Mouse (Mus musculus) spleen, postnatal 14 days (tissue): ENCODE results near the gene Terf2.

Experiments
- DNase-seq, 2 experiments: peaks; one replicate each; pipeline ENCODE4 v3.0.0; 2021 to 2022; ENCODE audit warnings: low spot score in 2 of 2

The Terf2 gene

GRCm38 (mm10) chr8:107096366-107097036 is at the start of gene Terf2:
Gene Terf2, minus strand, starts transcription at chr8:107096547.
- peak; percentile 75 to 84 for DNase-seq

- DNase-seq: no peak
These were observed 47.2 kb upstream of the Terf2 start for GRCm38 (mm10) chr8:107143501-107143900.

DNA sequence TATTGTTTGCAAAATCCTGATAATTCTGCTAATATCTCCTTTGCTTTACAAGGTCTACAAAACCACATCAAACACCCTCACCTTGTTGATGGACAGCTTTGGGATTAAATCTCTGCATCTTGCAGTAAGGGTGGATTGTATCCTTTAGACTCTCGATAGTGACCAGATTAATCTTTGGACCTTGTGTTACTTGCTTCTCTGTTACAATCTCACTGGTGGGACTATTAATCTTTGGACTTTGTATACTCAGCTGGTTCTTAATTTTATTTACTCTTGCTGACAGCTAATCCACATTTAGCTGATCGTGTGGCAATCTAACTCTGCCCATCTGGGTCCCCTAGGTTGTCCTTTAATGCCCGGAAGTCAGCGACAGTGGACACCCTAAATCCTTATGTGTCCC is 46.2 kb upstream of the Terf2 start:
- DNase-seq: no peak

DNA sequence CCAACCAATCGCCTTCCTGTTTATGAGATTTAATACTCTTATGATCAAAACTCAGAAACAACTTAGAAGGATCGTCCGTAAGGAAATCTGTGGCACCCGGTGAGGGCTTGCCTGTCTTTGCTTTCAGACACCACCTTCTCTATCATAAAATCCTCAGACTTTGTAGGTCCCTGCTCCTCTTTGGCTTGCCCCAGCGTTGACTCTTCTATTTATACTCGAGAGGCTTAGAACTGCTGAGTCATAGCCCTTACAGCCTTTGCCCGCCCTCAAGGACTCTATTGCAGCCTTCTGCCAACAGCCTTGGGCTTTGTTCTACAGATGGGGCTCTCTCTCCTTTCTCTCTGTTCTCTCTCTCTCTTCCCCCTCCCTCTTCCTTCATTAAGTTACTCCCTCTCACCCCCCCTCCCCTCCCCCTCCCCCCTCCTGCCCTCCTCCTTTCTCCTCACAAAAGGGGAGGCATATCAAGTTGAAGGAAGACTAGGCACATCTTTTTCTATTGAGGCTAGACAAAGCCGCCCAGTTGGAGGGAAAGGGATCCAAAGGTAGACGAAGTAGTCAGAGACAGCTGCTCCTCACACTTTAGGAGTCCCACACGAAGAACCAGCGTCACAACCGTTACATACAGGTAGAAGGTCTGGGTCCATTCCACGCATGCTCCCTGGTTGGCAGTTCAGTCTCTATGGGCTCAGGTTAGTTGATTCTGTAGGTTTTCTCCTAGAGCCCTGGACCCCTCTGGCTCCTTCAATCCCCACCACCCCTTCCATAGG is 43.5 kb upstream of the Terf2 start:
- DNase-seq: no peak

DNA sequence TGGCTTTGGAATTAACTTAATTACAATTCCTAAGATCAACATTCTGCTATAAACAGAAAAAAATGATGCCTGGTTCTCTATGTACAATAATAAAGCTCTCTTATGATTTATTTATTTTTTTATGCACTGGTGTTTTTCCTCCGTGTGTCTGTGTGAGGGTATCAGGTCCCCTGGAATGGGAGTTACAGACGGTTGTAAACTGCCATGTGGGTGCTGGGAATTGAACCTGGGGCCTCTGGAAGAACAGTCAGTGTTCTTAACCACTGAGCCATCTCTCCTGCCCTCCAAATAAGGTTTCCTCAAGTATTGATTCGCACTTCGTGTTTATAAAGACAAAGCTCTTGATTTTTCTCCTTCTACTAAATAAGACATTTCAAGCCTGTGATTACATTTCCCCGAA is 42.0 kb upstream of the Terf2 start:
- no peak for DNase-seq

- DNase-seq: no peak
These were observed 41.2 kb upstream of the Terf2 start for GRCm38 (mm10) chr8:107137591-107137990.

GRCm38 (mm10) chr8:107136003-107136612 is 39.8 kb upstream of the Terf2 start:
- DNase-seq: no peak

DNA sequence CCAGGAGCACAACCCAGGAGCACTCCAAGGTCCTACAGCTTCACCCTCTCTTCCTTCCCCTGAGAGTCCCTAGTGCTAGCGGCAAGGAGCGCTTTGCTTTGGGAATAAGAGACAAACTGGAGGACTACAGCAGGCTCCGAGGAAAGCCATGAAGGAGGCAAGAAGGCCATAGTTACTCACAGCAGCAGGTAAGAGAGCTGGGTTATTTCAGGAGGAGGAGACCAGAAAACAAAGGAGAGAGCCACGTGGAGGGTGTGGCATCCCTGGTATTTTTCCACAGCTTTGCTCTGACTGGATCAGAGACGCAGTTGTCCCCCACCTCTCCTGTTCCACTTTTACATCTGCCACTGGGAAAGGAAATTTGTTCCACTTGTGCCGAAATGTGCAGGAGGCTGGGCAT is 37.5 kb upstream of the Terf2 start:
- DNase-seq: no peak

DNA sequence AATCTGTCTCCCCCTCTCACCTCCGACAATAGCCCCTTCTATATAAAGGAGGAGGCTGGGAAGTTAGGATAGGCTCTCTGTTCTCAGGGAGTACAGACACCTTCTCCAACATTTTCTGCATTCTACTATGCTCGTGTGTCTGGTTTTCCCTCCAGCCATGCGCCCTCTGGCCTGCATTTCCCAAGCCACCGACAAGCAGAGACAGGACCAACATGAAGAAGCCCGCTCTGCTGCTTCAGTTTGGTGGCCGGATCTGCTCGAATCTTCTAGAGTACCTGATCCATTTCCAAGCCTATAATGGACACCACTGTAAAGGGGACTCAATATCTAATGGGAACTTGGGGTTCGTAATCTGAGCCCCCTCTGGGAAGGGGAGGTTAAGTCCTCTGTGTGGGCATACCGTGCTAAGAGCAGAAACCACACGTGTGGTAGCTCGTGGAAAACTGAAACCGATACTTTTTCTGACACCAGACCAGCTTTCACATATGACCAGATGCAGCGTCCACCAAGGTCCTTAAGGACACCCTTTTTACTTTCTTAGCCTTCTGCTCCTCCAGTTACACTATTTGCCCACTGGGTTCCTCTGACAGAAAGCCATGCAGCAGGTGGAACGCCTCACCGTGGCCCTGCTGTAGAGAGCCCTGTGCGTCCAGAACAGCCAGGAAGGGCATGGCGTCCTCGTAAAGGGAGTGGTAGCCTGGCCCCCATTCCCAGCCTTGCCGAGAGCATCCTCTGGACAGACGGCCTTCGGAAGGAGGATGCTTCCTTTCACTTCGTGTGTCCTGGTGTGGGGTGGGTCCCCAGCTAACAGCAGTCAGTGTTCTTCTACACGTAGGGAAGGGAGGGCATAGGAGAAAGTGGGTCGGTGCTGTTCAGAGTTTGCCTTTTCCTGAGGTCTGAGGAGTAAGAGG is 36.5 kb upstream of the Terf2 start:
- DNase-seq: no peak

GRCm38 (mm10) chr8:107130028-107130427 is 33.7 kb upstream of the Terf2 start:
- no peak for DNase-seq

DNA sequence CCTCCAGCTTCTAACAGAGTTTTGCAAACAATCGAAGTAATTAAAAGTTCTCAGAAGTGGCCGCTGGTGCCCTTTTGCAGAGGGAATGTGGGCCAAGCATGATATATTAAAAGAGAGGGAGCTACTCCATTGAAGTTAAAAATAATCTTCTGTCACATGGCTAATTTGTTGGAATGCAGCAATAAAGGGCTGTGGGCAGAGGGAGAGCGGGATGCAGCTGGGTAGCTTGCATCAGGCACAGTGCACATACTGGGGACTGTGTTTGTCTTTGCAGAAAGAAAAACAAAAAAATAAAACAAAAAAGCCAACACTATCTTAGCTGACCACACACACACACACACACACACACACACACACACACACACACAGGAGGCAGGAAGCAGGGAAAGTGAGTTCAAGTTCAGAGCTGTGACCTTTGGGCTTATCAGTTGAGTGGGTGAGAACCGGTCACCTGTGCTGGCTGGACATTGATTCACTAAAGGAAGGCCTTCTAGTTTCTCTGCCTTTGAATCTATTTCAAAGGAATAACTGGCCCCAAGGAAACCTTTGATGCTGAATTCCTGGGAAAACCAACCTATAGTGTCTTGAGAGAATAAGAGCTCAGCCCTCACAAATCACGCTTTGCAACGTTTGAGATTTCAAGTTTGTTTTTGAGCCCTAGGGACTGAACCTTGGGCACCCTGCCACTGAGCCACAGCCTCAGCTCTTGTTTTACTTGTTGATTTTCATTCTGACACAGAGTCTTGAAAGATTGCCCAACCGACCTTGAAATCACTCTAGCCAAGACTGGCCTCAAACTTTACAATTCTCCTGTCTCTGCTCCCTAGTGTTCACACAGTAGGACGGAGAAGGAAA is 33.1 kb upstream of the Terf2 start:
- no peak for DNase-seq

- DNase-seq: no peak
These were observed 28.0 kb upstream of the Terf2 start for GRCm38 (mm10) chr8:107124343-107124742.

- DNase-seq: no peak
These were observed 26.8 kb upstream of the Terf2 start for GRCm38 (mm10) chr8:107123063-107123614.

GRCm38 (mm10) chr8:107121681-107122291 is 25.4 kb upstream of the Terf2 start:
- DNase-seq: no peak

DNA sequence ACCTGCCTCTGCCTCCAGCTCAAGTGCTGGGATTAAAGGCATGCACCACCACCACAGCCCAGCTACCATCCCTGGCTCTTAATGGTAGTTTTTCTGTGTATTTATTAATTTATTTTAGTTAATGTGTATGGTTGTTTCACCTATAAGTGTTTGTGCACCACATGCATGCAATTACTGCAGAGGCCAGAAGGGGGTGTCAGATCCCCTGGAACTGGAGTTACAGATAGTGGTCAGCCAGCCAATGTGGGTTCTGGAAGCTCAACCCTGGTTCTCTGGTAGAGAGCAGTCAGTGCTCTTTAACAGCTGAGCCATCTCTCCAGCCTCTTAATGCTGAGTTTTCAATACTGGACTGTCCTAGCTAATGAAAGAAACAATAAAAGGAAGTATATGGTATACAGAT is 24.5 kb upstream of the Terf2 start:
- no peak for DNase-seq

DNA sequence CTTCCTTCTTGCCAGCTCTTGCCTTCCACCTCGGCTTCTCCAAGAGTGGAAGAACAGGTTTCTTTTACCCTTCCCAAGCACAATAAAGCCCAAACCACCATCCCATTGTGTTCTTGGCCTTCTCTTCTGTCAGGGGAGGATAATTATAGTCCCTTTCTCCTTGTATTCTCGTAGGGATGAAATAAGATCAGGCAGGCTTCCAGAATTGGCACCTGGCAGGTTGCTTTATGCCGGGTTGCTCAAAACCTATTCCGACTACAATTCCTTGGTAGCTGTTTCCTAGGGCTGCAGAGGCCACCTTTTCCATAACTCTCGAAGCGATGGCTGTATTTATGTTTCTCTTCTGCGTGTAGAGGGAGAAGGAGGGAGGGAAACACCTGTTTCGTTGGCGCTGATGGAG is 23.1 kb upstream of the Terf2 start:
- DNase-seq: no peak

DNA sequence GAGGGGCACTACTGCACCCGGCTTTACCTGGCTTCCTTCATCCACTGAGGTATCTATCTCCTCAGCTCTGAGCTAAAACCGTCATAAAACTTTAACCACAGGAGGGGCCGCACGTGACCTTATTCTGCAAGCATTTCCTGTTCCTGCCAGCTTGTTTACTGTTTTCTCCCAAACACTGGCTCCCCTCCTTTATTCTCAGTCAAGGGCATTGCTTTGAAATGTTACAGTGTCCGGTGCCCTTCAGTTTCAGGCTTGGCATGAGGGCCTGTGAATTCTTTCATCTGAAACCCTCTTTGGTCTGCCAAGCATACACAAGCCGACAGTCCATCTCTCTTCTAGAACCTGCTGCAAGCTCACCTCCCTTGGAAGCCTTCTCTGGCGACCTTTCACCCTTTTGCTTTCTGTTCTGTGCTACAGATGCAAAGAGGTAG is 22.5 kb upstream of the Terf2 start:
- no peak for DNase-seq

DNA sequence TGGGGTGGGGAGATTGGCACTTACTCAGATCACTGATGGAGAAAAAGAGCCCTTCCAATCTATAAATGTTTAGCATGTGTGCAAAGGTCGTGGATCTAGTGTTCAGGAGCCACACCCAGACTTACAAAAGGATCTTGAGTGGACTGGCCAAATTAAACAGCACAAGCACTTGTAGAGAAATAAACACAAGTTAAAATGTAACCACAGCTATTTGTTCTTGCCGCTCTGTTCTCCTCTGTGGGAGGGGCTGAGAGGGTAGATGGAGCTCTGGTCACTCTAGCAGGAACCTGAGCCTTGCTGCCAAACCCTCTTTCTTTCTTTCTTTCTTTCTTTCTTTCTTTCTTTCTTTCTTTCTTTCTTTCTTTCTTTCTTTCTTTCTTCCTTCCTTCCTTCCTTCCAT is 20.7 kb upstream of the Terf2 start:
- no peak for DNase-seq

GRCm38 (mm10) chr8:107116023-107116422 is 19.7 kb upstream of the Terf2 start:
- DNase-seq: peak; percentile 23 to 64

GRCm38 (mm10) chr8:107115008-107115320 is 18.6 kb upstream of the Terf2 start:
- DNase-seq: no peak
